Mouse (Mus musculus): Measurements from ENCODE around the gene Cmah.

The Cmah gene

GRCm38 (mm10) chr13:24485964-24486363, 158.8 kb downstream of the Cmah start:
- DNase-seq: no peak

GRCm38 (mm10) chr13:24486403-24486802, 159.2 kb downstream of the Cmah start:
- no peak for DNase-seq

GRCm38 (mm10) chr13:24487061-24487460, 159.9 kb downstream of the Cmah start:
- no peak for DNase-seq

- DNase-seq: no peak
These were observed 160.3 kb downstream of the Cmah start for GRCm38 (mm10) chr13:24487546-24487945.

GRCm38 (mm10) chr13:24488526-24489070, 161.4 kb downstream of the Cmah start:
- no peak for DNase-seq

- no peak for DNase-seq
These were observed 162.3 kb downstream of the Cmah start for GRCm38 (mm10) chr13:24489515-24489914.

- no peak for DNase-seq
These were observed 162.8 kb downstream of the Cmah start for GRCm38 (mm10) chr13:24490041-24490440.

GRCm38 (mm10) chr13:24491101-24491500, 163.9 kb downstream of the Cmah start:
- no peak for DNase-seq

- no peak for DNase-seq
These were observed 166.6 kb downstream of the Cmah start for GRCm38 (mm10) chr13:24493784-24494183.

- no peak for DNase-seq
These were observed 169.1 kb downstream of the Cmah start for GRCm38 (mm10) chr13:24496353-24496752.

- DNase-seq: no peak
These were observed 169.8 kb downstream of the Cmah start for GRCm38 (mm10) chr13:24497001-24497400.

- DNase-seq: no peak
These were observed 171.1 kb downstream of the Cmah start for GRCm38 (mm10) chr13:24498342-24498741.

GRCm38 (mm10) chr13:24499505-24499904, 172.3 kb downstream of the Cmah start:
- DNase-seq: no peak

- DNase-seq: no peak
These were observed 174.1 kb downstream of the Cmah start for GRCm38 (mm10) chr13:24501179-24501905.

- no peak for DNase-seq
These were observed 174.7 kb downstream of the Cmah start for GRCm38 (mm10) chr13:24501919-24502318.

GRCm38 (mm10) chr13:24505812-24506211, 178.6 kb downstream of the Cmah start:
- DNase-seq: no peak

- no peak for DNase-seq
These were observed 180.0 kb downstream of the Cmah start for GRCm38 (mm10) chr13:24507156-24507555.

GRCm38 (mm10) chr13:24508917-24509316, 181.7 kb downstream of the Cmah start:
- DNase-seq: no peak

GRCm38 (mm10) chr13:24511367-24511766, 184.2 kb downstream of the Cmah start:
- DNase-seq: no peak

GRCm38 (mm10) chr13:24511932-24512520, 184.8 kb downstream of the Cmah start:
- no peak for DNase-seq

- DNase-seq: no peak
These were observed 186.5 kb downstream of the Cmah start for GRCm38 (mm10) chr13:24513717-24514116.

- DNase-seq: no peak
These were observed 188.0 kb downstream of the Cmah start for GRCm38 (mm10) chr13:24515101-24515675.

- no peak for DNase-seq
These were observed 190.6 kb downstream of the Cmah start for GRCm38 (mm10) chr13:24517757-24518156.

- no peak for DNase-seq
These were observed 191.7 kb downstream of the Cmah start for GRCm38 (mm10) chr13:24518887-24519286.
